Mouse (Mus musculus): ENCODE data around the gene Cep89.

Gene Cep89

DNA sequence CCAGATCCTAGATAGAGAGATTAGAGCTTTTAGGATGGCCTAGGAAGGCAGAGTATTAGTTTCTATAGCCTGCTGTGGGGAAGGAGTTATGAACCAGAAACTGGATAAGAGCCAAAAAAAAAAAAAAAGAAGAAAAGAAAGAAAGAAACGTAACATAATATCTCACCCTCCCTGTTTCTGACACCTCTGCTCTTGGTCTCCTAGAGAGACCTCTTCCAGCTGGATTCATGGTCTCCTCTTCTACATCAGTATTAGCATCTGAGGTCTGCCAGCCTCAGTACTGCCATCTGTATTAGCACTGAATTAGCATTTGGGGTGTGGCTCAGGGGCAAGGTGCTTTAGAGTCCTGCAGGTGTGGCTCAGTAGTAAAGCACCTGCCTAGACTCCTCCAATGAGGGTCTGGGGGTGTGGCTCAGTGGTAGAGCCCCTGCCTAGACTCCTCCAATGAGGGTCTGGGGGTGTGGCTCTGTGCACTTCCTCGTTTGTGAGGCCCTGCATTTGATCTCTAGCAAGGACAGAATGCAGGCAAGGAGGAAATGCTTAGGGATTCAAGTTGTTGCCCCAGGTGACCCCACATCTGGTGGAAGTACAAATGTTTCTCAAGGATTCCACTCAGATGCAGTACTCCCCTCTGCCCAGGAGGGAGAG, 14.0 kb upstream of the Cep89 start:
- DNase-seq (ENCODE audit: low read depth, low spot score) = no peak

DNA sequence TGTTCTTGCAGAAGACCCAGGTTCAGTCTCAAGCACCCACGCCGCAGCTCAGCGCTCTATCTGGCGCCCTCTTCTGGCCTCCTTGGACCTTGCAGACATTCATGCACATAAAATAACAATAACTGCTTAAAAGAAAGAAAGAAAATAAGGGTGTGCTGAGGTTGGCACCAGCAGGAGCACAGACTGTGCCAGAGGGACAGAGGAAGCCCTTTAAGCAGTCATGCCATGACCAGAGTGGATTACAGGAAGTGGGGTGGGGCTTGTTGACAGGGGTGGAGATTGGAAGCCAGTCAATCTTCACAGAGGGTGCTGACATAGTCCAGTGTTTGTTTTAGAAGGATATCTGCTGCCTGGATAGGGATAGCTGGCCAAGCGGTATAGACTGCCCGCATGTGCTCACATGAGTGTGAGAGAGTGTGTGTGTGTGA, 10.3 kb upstream of the Cep89 start:
- DNase-seq (ENCODE audit: low read depth, low spot score) = no peak

DNA sequence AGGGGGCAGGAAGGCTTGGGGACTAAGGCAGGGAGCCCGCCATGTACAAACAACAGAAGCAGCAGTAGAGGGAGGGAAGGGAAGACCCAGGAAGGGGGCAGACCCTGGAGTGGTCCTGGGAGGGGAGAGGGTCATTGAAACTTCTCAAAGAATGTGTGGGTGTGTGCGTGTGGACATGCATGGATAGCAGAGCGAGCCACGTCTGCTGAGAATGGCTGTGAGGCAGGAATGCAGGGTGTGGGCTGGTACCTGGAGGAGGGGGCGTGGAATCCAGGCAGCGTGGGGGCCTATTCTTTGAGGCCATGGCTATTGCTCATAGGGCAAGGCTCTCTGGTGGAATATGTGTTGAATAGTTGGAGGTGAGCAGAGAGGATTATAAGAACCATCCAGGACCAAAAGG, 8.1 kb upstream of the Cep89 start:
- DNase-seq (ENCODE audit: low read depth, low spot score) = no peak

DNA sequence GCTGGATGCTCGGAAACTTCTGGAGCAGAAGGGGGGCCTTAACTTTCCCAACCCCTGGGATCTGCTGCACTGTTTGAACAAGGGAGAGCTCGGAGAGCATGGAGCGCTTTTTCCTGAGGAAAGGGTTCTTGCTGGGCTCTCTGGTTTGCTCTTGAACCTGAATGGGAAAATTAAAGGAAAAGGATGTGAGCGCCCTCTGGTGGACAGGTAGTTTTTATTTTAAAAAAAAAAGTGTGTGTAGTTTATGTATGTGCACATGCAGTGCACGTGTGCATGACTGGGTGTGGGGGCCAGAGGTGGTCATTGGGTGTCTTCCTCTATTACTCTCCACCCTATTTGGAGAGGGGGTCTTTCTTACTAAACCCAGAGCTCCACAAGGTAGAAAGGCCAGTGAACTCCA, 3.9 kb upstream of the Cep89 start:
- DNase-seq (ENCODE audit: low read depth, low spot score) = no peak

DNA sequence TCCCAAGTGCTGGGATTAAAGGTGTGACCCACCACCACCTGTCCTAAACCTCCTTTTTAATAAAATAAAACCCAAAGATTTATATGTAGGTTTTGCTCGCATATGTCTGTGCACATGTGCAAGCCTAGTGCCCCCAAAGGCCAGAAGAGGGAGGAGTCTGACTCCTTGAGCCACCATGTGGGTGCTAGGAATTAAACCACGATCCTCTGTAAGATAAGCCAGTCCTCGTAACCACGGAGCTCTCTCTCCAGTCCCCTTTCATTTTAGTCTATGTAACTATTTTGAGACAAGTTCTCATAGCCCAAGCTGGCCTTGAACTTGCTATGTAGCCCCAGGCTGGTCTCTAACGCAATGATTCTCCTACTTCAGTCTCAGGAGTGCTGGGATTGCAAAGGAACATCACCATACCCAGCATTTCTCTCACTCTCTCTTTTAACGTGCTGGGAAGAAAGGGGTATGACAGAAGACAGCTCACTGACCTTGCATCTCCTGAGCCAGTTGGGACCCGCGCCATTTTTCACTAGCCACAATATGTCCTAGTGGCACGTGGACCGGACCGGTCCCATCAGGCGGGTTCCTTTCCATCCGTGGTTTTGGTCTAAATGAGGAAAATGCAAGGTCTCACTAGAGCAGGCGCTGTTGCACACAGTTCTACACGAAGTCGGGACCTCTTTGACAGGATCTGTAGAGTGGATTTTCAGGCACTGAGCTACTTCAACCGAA, 940 bp upstream of the Cep89 start:
- no peak for DNase-seq (ENCODE audit: low read depth, low spot score)

DNA sequence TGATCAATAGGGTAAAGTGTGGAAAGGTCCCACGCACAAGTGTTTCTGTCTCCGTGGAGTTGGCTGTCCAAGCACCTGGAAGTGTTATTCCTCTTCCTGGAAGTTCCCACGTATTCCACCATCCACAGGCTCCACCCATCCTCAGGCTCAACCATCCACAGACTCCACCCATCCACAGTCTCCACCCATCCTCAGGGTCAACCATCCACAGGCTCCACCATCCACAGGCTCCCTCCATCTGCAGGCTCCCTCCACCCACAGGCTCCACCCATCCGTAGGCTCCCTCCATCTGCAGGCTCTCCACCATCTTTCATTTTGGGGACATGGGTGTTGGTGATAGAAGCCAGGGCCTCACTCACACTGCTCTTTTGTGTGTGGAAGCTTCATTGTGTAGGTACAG, 4.3 kb downstream of the Cep89 start:
- no peak for DNase-seq (ENCODE audit: low read depth, low spot score)

DNA sequence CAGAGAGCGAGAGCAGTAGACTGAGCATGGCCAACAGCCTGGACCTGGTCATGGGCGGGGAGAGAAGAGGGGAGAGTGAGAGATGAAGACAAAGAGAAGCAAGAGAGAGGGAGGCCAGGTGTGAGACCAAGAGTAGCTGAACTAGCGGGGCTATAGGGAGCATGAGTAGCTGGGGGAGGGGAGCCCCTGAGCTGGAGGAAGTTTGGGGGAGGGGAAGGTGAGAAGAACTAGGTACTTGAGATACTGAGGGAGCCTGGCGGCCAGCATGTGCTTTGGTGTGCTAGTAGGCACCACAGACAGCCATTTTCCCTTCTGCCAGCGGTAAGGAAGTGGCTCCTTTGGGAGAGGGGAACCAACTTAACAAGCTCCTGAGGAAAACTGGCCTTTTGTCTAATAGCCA, 18.4 kb downstream of the Cep89 start:
- DNase-seq (ENCODE audit: low read depth, low spot score) = no peak

DNA sequence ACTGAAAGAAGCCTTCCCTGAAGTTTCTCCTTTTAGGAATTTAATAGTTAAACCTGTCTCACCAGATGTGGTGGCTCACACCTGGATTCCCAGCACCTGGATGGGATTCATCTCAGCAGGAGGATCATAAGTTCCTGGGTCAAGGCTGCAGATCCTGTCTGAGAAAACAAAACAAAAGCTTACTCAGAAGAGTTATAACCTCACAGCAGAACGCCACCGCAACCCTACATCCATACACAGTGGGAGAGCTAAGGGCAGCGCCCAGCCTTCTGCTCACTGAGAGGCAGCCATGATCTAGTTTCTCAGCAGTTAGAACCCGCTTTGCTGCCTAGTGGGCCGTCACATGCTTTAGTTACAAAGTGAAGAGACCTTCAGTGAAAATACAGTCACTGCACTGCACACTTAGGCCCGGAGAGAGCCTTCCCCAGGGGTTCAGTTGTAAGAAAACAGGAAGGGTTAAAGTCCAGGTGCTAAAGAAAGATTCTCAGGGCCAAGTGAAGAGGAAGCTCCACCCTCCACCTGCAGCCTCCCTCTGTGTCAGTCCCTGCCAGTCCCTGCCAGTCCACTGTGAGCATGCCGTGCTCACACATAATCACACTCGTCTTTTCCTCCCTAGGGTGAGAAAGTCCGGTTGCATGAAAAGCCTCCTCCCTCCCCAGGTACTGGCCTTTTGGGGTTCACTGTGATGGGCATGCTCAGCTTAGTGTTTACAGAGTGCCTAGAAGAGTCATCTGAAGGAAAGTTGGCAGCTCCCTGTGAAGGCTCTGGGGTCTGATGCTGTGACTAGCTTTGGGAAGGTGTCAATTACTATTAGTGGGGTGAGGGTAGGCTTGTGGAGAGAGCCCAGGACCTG, 19.2 kb downstream of the Cep89 start:
- no peak for DNase-seq (ENCODE audit: low read depth, low spot score)

DNA sequence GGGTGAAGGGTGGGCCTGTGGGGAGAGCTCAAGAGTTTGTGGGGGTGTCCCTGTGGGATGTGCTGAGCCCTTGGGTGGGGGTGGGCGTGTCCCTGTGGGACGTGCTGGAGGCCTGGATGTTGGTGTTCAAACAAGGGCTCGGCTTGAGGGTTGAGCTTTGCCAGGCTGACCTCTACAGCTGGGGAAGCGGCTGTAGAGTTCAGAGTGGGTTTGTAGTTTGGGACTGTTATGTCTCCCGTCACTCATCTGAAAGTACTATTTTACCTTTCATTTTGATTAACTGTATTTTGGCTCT, 19.8 kb downstream of the Cep89 start:
- no peak for DNase-seq (ENCODE audit: low read depth, low spot score)

DNA sequence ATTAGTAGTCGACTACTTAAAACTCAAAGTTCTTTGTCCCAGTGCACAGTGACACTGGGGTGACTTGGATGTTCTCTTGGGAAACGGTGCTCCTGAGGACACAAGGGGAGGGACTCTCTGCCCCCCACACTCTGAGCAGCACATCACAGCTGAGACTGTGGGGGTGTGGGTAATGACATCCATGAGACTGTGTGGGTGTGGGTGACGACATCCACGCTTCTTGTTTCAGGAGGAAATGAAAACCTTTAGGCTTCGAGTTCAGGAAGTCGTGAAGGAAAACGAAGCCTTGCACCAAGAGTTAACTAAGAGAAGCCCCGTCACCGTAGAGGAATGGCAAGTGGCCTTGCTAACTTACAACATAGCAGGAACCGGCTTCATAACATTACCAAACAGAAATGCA, 26.2 kb downstream of the Cep89 start:
- DNase-seq (ENCODE audit: low read depth, low spot score) = no peak

DNA sequence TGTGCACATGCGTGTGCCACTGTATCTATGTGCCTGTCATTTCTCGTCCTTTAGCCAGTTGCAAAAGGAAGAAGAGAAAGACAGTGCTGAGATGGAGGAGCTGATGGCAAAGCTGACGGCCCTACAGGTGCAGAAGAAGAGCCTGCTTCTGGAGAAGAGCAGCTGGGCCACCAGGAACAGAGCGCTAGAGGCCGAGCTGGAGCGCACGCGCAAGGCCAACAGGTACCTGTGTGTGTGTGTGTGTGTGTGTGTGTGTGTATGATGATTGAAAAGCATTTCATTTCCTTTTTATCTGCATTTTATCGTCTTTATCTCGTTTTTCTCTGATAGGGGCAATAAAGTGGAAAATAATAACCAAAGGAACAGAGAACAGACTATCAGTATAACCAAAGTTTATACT, 31.3 kb downstream of the Cep89 start:
- DNase-seq (ENCODE audit: low read depth, low spot score) = no peak

DNA sequence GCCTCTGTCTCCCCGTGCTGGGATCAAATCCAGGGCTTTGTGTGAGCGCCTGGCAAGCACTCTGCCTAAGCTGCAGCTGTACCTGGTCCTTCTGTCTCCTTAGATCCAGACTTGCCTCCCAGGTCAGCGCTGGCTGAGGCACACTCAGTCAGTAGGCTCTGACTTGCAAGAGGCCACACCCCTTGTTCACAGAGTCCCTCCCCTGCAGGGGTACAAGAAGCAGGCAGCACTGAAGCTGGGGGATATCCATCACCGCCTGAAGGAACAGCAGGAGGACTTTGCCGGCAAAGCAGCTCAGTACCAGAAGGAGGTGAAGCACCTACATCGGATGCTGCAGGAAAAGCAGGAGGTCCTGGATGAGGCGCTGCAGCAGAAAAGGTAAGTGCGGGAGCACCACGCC, 38.4 kb downstream of the Cep89 start:
- DNase-seq (ENCODE audit: low read depth, low spot score) = no peak

DNA sequence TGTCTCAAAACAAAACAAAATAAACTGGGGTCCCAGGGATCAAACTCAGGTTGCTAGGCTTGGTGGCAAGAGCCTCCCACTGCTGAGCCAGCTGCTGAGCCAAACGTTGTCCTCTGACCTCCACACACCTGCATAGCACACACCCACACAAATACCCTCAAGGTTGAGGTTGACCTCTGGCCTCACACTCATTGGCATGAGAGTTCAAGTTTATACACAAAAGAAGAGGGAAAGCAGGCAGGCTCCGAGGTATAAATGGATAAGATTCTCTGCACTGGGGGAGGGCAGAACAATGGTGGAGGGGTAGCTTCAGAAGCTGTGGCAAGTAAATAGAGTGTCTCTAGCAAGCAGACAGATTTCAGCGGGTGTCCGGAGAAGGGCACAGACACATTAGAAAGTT, 50.7 kb downstream of the Cep89 start:
- no peak for DNase-seq (ENCODE audit: low read depth, low spot score)

DNA sequence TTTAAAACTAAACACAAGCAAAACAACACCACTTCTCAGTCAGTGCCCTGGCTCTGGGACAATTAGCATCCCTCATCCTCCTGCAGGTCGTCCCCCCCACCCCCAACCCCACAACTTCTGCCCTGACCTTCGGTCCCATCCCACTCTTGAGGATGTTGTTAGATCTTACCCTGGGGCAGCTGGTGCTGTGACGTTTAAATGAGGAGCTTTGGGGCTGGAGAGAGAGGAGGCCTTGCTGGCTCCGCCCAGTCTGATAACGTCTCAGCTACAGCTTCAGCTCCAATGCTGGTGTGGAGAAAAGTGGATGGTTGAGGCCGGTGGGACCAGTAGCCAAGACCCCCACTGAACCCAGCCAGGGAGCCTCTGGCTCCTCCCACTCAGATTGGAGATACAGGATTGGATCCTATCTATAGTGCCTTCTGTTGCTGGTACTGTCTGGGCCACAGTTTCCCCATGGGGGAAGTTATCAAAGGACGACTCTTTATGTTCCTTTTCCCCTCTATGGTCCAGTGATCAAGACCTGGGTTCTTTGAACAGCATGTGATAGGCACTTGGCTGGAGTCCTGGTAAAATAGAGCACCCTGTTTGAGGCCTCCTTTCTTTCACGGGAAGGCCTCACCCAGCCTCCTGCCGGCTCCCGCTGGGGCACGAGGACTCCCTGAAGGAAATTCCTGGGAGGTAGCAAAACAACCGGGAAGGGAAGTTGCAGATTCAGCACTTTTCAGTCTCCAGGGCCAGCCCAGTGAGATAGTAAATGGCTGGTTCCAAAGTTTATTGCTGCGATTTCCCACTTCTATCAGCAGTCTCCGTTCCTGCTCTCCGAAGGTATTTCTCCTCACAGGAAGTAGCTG, 51.4 kb downstream of the Cep89 start, which contains the start of gene Slc7a9:
Gene Slc7a9, plus strand, starts transcription at position 801 of the 851 bp plus-strand sequence.
- DNase-seq (ENCODE audit: low read depth, low spot score) = no peak

DNA sequence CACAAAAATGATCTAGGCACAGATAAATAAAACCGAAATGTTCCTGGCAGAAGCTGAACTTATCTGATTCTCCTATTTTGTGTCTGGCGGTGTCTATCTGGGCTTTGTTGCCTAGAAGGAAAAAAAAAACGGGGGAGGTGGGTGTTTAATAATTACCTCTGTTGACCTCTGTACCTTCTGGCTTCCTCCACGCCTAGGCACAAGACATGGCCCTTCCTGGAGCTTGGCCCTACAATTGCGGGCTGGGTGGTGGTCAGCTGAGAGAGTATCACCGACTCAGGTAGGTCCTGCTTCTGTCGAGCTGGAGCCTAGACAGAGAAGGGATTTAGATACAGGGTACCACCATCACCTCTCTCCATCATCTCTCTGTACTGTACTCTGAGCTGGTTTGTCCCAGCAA, 52.0 kb downstream of the Cep89 start:
- DNase-seq (ENCODE audit: low read depth, low spot score) = no peak

DNA sequence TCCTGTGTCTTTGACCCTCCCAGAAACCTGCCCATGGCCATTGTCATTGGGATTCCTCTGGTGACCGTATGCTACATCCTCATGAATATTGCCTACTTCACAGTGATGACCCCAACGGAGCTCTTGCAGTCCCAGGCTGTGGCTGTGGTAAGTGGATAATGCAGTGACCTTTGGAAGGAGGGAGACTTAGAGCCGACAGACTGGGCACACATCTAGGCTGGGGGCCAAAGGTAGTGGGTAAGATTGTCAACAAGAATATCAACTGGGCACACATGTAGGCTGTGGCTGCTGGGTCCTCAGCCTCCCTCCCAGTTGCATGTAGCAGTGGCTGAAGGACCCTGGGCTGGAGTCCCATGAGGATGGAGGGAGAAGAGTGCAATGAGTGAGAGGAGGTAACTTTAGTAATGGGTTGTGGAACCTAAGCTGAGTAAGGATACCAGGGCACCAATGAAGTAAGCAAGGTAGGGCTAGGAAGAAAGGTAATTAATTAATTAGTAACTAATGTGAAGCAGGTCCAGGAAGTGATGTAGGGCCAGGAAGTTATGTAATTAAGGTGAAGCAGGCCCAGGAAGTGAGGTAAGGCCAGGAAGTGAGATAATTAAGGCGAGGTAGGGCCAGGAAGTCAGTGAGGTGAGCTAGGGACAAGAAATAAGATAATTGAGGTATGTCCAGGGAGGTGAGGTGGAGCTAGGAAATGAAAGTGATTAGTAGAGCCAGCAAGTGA, 59.4 kb downstream of the Cep89 start:
- no peak for DNase-seq (ENCODE audit: low read depth, low spot score)

DNA sequence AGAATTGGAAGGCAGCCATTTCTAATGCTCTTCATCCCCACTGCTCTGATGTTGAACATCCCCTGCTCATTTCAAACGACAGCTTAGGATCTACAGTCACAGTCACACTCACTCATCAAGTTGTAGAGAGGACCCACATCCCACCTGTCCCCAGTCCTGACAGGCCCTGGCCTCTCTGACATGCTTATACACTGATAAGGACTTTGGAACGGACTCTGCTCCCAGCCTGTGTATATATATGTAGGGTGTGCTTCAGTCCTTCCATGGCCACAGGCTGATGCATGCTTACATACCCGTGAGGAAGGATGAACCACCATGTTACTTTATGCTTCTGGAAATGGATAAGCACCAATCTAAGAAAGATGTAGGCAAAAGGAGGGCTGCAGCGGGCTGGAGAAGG, 64.1 kb downstream of the Cep89 start:
- no peak for DNase-seq (ENCODE audit: low read depth, low spot score)

DNA sequence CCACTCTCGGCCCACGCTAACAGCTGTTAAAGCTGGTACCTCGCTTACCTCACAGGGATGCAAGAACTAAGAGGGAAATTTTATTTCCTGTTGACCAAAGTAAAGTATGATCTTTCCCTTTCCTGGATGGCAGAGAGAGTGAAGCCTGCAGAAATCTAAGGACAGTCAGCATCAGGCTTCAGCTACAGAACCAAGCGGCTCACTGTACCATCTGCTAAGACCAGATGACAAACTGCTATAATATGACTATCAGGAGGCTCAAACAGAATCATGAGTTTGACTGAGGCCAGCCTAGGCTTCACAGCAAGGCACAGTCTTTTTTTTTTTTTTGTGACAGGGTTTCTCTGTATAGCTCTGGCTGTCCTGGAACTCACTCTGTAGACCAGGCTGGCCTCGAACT, 68.2 kb downstream of the Cep89 start:
- DNase-seq (ENCODE audit: low read depth, low spot score) = no peak

DNA sequence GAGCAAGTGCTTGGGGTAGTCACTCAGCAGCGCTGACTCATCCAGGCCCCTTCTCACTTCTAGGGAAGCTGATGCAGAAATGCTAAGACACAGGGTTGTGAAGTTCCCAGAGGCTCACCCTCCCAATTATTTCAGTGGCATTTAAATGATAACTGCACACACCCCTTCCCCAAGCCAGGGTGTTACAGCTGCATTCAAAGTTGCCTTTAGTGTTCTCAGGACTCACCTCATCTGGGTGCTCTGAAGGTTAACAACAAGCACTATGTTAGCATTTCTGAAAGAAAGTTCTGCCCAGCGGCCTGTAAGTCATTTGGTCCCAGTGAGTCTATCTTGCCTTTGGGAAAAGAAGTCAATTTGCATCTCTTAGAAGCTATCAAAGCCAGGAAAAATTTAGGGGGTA, 71.0 kb downstream of the Cep89 start:
- DNase-seq (ENCODE audit: low read depth, low spot score) = no peak

DNA sequence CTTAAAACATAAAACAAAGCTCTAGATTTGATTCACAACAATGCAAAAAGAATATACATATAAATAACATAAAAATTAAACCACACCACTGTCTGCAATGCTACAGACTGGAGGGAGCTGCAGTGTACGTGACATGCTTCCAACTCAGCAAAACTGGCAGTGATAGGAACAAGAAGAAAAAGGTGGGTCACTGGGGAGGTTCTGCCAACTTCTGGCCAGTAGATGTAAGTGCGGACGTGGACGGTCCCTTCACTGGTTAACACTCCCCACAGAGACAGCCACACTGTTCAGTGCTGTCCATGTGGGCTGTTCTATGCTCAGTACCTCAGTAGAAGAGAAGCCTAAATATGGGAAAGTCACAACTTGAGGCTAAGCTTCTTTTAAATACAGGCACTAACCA, 74.0 kb downstream of the Cep89 start:
- DNase-seq (ENCODE audit: low read depth, low spot score) = no peak

DNA sequence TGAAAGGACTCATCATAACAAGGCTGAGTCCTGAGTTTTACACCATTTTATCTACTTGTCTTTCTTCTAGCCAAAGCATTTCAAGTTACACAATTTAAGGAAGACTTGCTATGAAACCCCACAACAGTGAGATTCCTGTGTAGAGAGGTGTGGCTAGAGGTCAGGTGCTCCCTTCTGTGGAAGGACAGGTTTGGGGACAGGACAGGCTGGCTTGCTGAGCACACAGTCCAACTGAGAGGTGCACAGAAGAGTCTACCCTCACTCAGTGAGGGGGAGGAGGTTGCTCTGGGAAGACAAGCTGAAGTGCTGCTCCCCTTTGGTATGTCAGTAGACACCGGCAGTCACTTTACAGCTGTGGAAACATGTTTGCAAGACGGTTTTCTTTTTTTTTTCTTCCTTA, 79.6 kb downstream of the Cep89 start:
- DNase-seq (ENCODE audit: low read depth, low spot score) = no peak
